Mouse (Mus musculus): ENCODE measurements around the gene Spdya.

DNA sequence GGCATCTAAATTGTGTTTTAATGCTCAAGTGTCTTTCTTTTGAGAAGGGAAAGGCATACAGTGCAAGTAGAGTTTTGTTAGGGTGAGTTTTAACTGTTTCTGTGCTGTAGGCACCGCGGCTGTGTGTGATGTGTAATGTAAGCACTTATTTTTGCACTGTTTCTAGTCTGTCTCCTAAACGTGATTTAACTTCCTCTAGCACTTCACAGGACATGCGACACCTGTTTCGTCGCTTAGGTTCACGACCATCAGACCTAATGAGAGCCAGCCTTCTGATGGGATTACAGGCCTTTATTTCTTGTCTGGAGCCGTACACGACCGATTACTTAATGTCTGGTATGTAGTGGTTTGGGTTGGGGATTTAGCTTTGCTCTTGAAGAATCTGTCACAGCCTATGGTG lies 79.9 kb downstream of the Spdya start:
- TF ChIP-seq CTCF (IDR thresholded peaks at IDR 0.05) = no peak
- TF ChIP-seq EP300 (IDR thresholded peaks at IDR 0.05) = no peak

Data from lung, postnatal 0 days (tissue).